Mouse (Mus musculus) WW6 (cell line): ENCODE data around the gene Dok1.
A peak's percentile ranks its signal among the peaks of the same experiment; 100 is the strongest.

Source experiments
- DNase-seq: peaks from one replicate; pipeline ENCODE4 v3.0.0-alpha.2; 2013; ENCODE audit warnings: low read depth, low spot score

Dok1 gene

GRCm38 (mm10) chr6:83049367-83049766 lies 16.1 kb upstream of the Dok1 start:
- no peak for DNase-seq

- DNase-seq, result no peak
These were observed 11.5 kb upstream of the Dok1 start for GRCm38 (mm10) chr6:83044742-83045141.

- no peak for DNase-seq
These were observed 10.7 kb upstream of the Dok1 start for GRCm38 (mm10) chr6:83043993-83044392.

- DNase-seq, result no peak
These were observed 10.3 kb upstream of the Dok1 start for GRCm38 (mm10) chr6:83043561-83043960.

GRCm38 (mm10) chr6:83040601-83041000 lies 7.3 kb upstream of the Dok1 start:
- DNase-seq, result no peak

- DNase-seq, result peak; percentile 79
These were observed 5.3 kb upstream of the Dok1 start for GRCm38 (mm10) chr6:83038496-83039012.

- DNase-seq, result no peak
These were observed 3.9 kb upstream of the Dok1 start for GRCm38 (mm10) chr6:83037188-83037587.

- no peak for DNase-seq
These were observed 1.3 kb upstream of the Dok1 start for GRCm38 (mm10) chr6:83034463-83035055.

GRCm38 (mm10) chr6:83032769-83033191 lies 491 bp downstream of the Dok1 start:
- no peak for DNase-seq

GRCm38 (mm10) chr6:83031921-83032590 lies 1.2 kb downstream of the Dok1 start:
- DNase-seq, result no peak

- no peak for DNase-seq
These were observed 2.2 kb downstream of the Dok1 start for GRCm38 (mm10) chr6:83031111-83031510.

GRCm38 (mm10) chr6:83029777-83030176 lies 3.5 kb downstream of the Dok1 start:
- DNase-seq, result no peak

- DNase-seq, result no peak
These were observed 5.6 kb downstream of the Dok1 start for GRCm38 (mm10) chr6:83027706-83028105.

- DNase-seq, result no peak
These were observed 6.0 kb downstream of the Dok1 start for GRCm38 (mm10) chr6:83027293-83027692.

- no peak for DNase-seq
These were observed 8.1 kb downstream of the Dok1 start for GRCm38 (mm10) chr6:83025221-83025620.

- no peak for DNase-seq
These were observed 8.8 kb downstream of the Dok1 start for GRCm38 (mm10) chr6:83024421-83024820.

GRCm38 (mm10) chr6:83023786-83024185 lies 9.5 kb downstream of the Dok1 start:
- no peak for DNase-seq

- no peak for DNase-seq
These were observed 10.3 kb downstream of the Dok1 start for GRCm38 (mm10) chr6:83023008-83023407.

- DNase-seq, result no peak
These were observed 12.3 kb downstream of the Dok1 start for GRCm38 (mm10) chr6:83020836-83021593.

GRCm38 (mm10) chr6:83020121-83020520 lies 13.2 kb downstream of the Dok1 start:
- no peak for DNase-seq

GRCm38 (mm10) chr6:83019044-83019443 lies 14.2 kb downstream of the Dok1 start:
- DNase-seq, result no peak

GRCm38 (mm10) chr6:83017190-83017589 lies 16.1 kb downstream of the Dok1 start:
- no peak for DNase-seq

GRCm38 (mm10) chr6:83015749-83016148 lies 17.5 kb downstream of the Dok1 start:
- no peak for DNase-seq
